Mouse (Mus musculus) CD4-positive, CD25-positive, alpha-beta regulatory T cell (primary cell): ENCODE measurements around the gene Gm11565. TPM values are rescaled to one million over a fixed set of nuclear protein-coding genes. Genes with fewer than 3 reads are reported as not detected.

Source experiments
- polyA plus RNA-seq: library from polyadenylated mRNA; unstranded; fragments of 100-300 nt; shearing (Covaris generic); gene quantifications from one replicate; pipeline ENCODE4 v1.2.1, GENCODE M21; 2017

Gene Gm11565
- polyA plus RNA-seq, result not detected

DNA sequence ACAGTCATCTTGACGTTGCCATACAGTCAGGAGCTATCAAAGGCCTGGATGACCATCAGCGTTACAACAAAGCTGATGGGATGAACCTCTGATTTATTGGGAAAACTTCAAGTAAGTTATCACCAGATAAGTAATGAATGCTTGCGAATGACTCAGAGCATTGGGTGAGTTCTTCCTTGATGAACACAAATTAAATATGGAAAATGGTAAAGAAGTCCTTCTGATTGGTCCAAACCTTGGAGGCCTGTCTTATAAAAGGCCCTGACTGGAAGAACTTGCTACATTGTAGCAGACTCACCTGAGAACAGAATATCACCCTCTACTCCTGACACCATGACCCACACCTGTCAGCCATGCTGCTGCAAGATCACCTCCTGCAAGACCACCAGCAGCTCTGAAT, at the start of gene Gm11565:
TSS of gene Gm11565 (plus strand) at position 301 of the 400 bp plus-strand sequence.

DNA sequence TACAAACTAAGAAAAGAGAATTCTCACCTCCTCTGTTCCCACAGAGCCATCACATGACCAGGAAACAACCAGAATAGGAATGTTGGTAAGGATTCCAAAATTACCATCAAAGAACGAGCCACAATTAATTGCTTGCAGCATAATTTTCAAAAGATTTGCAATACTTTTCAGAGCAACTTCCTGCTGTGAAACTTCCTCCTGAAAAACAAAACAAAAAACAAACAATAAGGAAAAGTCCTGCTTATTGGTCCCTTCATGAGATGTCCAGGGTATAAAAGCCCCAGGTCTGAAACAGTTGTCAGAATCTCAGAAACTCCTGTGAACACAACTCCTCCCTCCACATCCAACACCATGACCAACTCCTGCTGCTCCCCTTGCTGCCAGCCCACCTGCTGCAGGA, 41.5 kb upstream of the Gm11565 start, which contains the start of gene Krtap9-1:
TSS of gene Krtap9-1 (plus strand) at position 301 of the 400 bp plus-strand sequence.

DNA sequence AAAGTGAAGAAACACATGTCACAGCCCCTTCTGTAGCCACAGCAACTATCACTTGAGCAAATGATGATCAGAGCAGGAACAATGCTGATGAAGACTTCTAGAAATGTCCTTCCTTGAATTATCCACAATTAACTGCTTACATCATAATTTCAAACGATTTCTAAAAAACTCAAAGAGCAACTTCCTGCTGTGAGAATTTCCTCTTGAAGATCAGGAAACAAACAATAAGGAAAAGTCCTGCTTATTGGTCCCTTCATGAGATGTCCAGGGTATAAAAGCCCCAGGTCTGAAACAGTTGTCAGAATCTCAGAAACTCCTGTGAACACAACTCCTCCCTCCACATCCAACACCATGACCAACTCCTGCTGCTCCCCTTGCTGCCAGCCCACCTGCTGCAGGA, 35.7 kb upstream of the Gm11565 start, which contains the start of gene Gm11567:
TSS of gene Gm11567 (plus strand) at position 301 of the 400 bp plus-strand sequence.

DNA sequence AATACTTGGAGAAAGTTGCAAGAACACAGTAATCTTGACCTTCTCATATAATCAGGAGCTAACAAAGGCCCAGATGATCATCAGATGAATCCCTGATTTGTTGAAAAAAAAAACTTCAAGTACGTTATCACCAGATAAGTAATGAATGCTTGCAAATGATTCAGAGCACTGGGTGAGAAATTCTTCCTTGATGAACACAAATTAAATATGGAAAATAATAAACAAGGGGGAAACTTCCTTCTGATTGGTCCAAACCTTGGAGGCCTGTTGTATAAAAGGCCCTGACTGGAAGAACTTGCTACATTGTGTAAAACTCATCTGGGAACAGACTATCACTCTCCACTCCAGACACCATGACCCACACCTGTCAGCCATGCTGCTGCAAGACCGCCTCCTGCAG, 6.9 kb upstream of the Gm11565 start, which contains the start of gene Krtap31-1:
TSS of gene Krtap31-1 (plus strand) at position 301 of the 400 bp plus-strand sequence.

GRCm38 (mm10) chr11:99935991-99936390, 21.4 kb downstream of the Gm11565 start, which contains the start of gene Krtap31-2:
Gene Krtap31-2, plus strand, starts transcription at chr11:99936291.

GRCm38 (mm10) chr11:99948175-99948574, 33.6 kb downstream of the Gm11565 start, which contains the start of gene Krtap9-5:
Gene Krtap9-5, plus strand, starts transcription at chr11:99948475.

Other genes with a start within 250 kb of the Gm11565 start
- gene Krtap4-6, start 248.8 kb upstream of the Gm11565 start, polyA plus RNA-seq, result not detected
- gene Gm14190, start 224.0 kb upstream of the Gm11565 start, polyA plus RNA-seq, result not detected
- gene Gm14180, start 180.5 kb upstream of the Gm11565 start, polyA plus RNA-seq, result not detected
- not detected for gene Gm11595, start 141.8 kb upstream of the Gm11565 start, polyA plus RNA-seq
- gene Krtap4-8, start 134.0 kb upstream of the Gm11565 start, polyA plus RNA-seq, result not detected
- gene Krtap4-9, start 129.6 kb upstream of the Gm11565 start, polyA plus RNA-seq, result not detected
- gene Gm11596, start 121.3 kb upstream of the Gm11565 start, polyA plus RNA-seq, result not detected
- gene Gm11569, start 115.8 kb upstream of the Gm11565 start, polyA plus RNA-seq, result not detected
- gene Gm11554, start 110.3 kb upstream of the Gm11565 start, polyA plus RNA-seq, result not detected
- gene Krtap4-13, start 104.9 kb upstream of the Gm11565 start, polyA plus RNA-seq, result not detected
- not detected for gene Gm11564, start 99.1 kb upstream of the Gm11565 start, polyA plus RNA-seq
- gene 2300003K06Rik, start 76.7 kb upstream of the Gm11565 start, polyA plus RNA-seq, result not detected
- gene Krtap4-16, start 63.1 kb upstream of the Gm11565 start, polyA plus RNA-seq, result not detected
- gene Gm11568, start 56.8 kb upstream of the Gm11565 start, polyA plus RNA-seq, result not detected
- not detected for gene Gm11559, start 50.3 kb upstream of the Gm11565 start, polyA plus RNA-seq
- not detected for gene Krtap9-1, start 41.4 kb upstream of the Gm11565 start, polyA plus RNA-seq
- gene Gm11567, start 35.6 kb upstream of the Gm11565 start, polyA plus RNA-seq, result not detected
- gene Krtap31-1, start 6.8 kb upstream of the Gm11565 start, polyA plus RNA-seq, result not detected
- not detected for gene Krtap31-2, start 21.5 kb downstream of the Gm11565 start, polyA plus RNA-seq
- not detected for gene Krtap9-5, start 33.7 kb downstream of the Gm11565 start, polyA plus RNA-seq
- not detected for gene Krtap29-1, start 64.3 kb downstream of the Gm11565 start, polyA plus RNA-seq
- gene Krtap16-1, start 71.8 kb downstream of the Gm11565 start, polyA plus RNA-seq, result not detected
- gene Krtap17-1, start 79.2 kb downstream of the Gm11565 start, polyA plus RNA-seq, result not detected
- gene Krt33a, start 101.5 kb downstream of the Gm11565 start, polyA plus RNA-seq, result not detected
- not detected for gene Krt33b, start 115.1 kb downstream of the Gm11565 start, polyA plus RNA-seq
- not detected for gene Krt34, start 126.8 kb downstream of the Gm11565 start, polyA plus RNA-seq
- not detected for gene Krt31, start 135.8 kb downstream of the Gm11565 start, polyA plus RNA-seq
- not detected for gene Krt32, start 173.5 kb downstream of the Gm11565 start, polyA plus RNA-seq
- not detected for gene Krt35, start 181.5 kb downstream of the Gm11565 start, polyA plus RNA-seq
- gene Krt36, start 190.9 kb downstream of the Gm11565 start, polyA plus RNA-seq, result not detected
- gene Krt13, start 206.8 kb downstream of the Gm11565 start, polyA plus RNA-seq, result not detected
- not detected for gene Krt15, start 221.2 kb downstream of the Gm11565 start, polyA plus RNA-seq
- not detected for gene Krt19, start 233.9 kb downstream of the Gm11565 start, polyA plus RNA-seq